Mouse (Mus musculus): ENCODE data around the gene Dcaf17.

The Dcaf17 gene

GRCm38 (mm10) chr2:71056115-71056835 is 1.1 kb downstream of the Dcaf17 start:
- DNase-seq = no peak

GRCm38 (mm10) chr2:71071601-71072000 is 16.5 kb downstream of the Dcaf17 start:
- no peak for DNase-seq

- DNase-seq = no peak
These were observed 18.2 kb downstream of the Dcaf17 start for GRCm38 (mm10) chr2:71073330-71073729.

- no peak for DNase-seq
These were observed 18.7 kb downstream of the Dcaf17 start for GRCm38 (mm10) chr2:71073828-71074227.

- DNase-seq = no peak
These were observed 27.3 kb downstream of the Dcaf17 start for GRCm38 (mm10) chr2:71082416-71082815.

GRCm38 (mm10) chr2:71083454-71084193 is 28.5 kb downstream of the Dcaf17 start:
- no peak for DNase-seq

GRCm38 (mm10) chr2:71089766-71090165 is 34.6 kb downstream of the Dcaf17 start:
- no peak for DNase-seq

- DNase-seq = peak; percentile 76
These were observed 35.7 kb downstream of the Dcaf17 start for GRCm38 (mm10) chr2:71090660-71091445.

GRCm38 (mm10) chr2:71096170-71096569 is 41.0 kb downstream of the Dcaf17 start:
- DNase-seq = no peak

GRCm38 (mm10) chr2:71102621-71103291 is 47.6 kb downstream of the Dcaf17 start:
- no peak for DNase-seq

GRCm38 (mm10) chr2:71103292-71103680 is 48.2 kb downstream of the Dcaf17 start:
- no peak for DNase-seq

- DNase-seq = no peak
These were observed 49.6 kb downstream of the Dcaf17 start for GRCm38 (mm10) chr2:71104696-71105095.

GRCm38 (mm10) chr2:71105469-71106215 is 50.5 kb downstream of the Dcaf17 start:
- no peak for DNase-seq

- no peak for DNase-seq
These were observed 52.1 kb downstream of the Dcaf17 start for GRCm38 (mm10) chr2:71107225-71107624.

- no peak for DNase-seq
These were observed 53.4 kb downstream of the Dcaf17 start for GRCm38 (mm10) chr2:71108541-71108940.

GRCm38 (mm10) chr2:71113489-71114171 is 58.5 kb downstream of the Dcaf17 start:
- no peak for DNase-seq

GRCm38 (mm10) chr2:71116151-71116550 is 61.0 kb downstream of the Dcaf17 start:
- DNase-seq = peak; percentile 53

- DNase-seq = peak; percentile 54
These were observed 62.9 kb downstream of the Dcaf17 start, which contains the start of gene Cybrd1 for GRCm38 (mm10) chr2:71117797-71118708. TSS of gene Cybrd1 (plus strand) at chr2:71117923.

- DNase-seq = no peak
These were observed 65.7 kb downstream of the Dcaf17 start for GRCm38 (mm10) chr2:71120844-71121243.

GRCm38 (mm10) chr2:71121406-71121805 is 66.3 kb downstream of the Dcaf17 start:
- no peak for DNase-seq
